Mouse (Mus musculus): ENCODE measurements around the gene Prc1. TPM values are rescaled to one million over a fixed set of nuclear protein-coding genes. Genes with fewer than 3 reads are reported as not detected.
A peak's percentile ranks its signal among the peaks of the same experiment; 100 is the strongest.

Gene Prc1
- polyA plus RNA-seq, 1 experiment: 66.9 TPM

- no peak for TF ChIP-seq POLR2A (IDR thresholded peaks at IDR 0.05; ENCODE audit: borderline replicate concordance, low read depth, low read length)
- TF ChIP-seq CTCF (IDR thresholded peaks at IDR 0.05; ENCODE audit: low read depth, low read length): no peak
- H3K4me3 ChIP-seq (ENCODE audit: insufficient read depth, low read length): peak overlapping the region; percentile 84
- H3K27ac ChIP-seq (ENCODE audit: insufficient read depth, low read depth, low read length): peak overlapping the region; percentile 44
- peaks cover 10% of the 10 kb centered on the region; the same call in 1 of the 2 replicates for H3K4me1 ChIP-seq (ENCODE audit: control insufficient read depth, insufficient read depth, low read length)
These were observed 32.8 kb upstream of the Prc1 start for GRCm38 (mm10) chr7:80261372-80261990.

DNA sequence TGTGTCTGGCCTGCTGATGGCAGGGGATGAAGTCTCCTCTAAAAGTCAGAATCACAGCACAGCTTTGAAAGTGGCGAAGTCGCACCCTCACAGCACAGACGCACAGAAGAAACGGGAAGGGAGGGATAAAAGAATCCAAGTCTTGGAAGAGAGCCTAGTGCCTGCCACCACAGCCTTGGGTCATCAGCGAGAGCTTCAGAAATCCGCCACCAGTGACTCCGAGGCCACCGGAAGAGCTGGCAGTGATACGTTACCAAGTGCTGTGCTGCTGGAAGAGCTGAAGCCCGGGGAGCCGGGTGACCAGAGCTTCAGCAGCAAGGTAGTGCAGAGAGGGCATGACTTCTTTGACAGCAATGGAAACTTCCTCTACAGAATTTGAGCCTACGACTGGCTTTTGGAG lies 29.6 kb upstream of the Prc1 start:
- no peak overlapping the region for H3K4me3 ChIP-seq (ENCODE audit: insufficient read depth, low read length)
- peaks cover 15% of the 10 kb centered on the region for H3K4me1 ChIP-seq (ENCODE audit: control insufficient read depth, insufficient read depth, low read length)
- H3K27ac ChIP-seq (ENCODE audit: insufficient read depth, low read depth, low read length): no peak overlapping the region
- TF ChIP-seq POLR2A (IDR thresholded peaks at IDR 0.05; ENCODE audit: borderline replicate concordance, low read depth, low read length) (no peak), CTCF (IDR thresholded peaks at IDR 0.05; ENCODE audit: low read depth, low read length) (no peak)

DNA sequence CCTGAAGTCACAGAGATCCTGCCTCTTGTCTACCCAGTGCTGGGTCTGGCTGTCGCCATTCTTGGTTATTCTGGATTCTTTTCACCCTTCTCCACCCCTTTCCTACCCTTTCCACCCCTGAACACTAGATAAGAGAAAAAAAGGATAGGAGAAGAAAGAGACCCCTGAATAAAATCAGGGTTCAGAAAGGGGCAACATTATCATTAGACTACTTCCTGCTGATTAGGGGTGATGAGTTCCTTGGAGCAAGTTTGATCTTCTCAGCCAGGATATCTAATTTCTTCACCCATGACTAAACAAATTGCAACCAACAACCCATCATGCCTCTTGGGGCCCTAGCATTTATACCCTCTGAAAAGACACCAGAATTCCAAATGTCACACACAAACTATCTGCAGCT lies 26.5 kb upstream of the Prc1 start:
- Histone ChIP-seq H3K4me3 (ENCODE audit: insufficient read depth, low read length) (no peak overlapping the region), H3K4me1 (ENCODE audit: control insufficient read depth, insufficient read depth, low read length) (peaks cover 15% of the 10 kb centered on the region), H3K27ac (ENCODE audit: insufficient read depth, low read depth, low read length) (no peak overlapping the region)
- TF ChIP-seq POLR2A (IDR thresholded peaks at IDR 0.05; ENCODE audit: borderline replicate concordance, low read depth, low read length): no peak
- TF ChIP-seq CTCF (IDR thresholded peaks at IDR 0.05; ENCODE audit: low read depth, low read length): no peak

DNA sequence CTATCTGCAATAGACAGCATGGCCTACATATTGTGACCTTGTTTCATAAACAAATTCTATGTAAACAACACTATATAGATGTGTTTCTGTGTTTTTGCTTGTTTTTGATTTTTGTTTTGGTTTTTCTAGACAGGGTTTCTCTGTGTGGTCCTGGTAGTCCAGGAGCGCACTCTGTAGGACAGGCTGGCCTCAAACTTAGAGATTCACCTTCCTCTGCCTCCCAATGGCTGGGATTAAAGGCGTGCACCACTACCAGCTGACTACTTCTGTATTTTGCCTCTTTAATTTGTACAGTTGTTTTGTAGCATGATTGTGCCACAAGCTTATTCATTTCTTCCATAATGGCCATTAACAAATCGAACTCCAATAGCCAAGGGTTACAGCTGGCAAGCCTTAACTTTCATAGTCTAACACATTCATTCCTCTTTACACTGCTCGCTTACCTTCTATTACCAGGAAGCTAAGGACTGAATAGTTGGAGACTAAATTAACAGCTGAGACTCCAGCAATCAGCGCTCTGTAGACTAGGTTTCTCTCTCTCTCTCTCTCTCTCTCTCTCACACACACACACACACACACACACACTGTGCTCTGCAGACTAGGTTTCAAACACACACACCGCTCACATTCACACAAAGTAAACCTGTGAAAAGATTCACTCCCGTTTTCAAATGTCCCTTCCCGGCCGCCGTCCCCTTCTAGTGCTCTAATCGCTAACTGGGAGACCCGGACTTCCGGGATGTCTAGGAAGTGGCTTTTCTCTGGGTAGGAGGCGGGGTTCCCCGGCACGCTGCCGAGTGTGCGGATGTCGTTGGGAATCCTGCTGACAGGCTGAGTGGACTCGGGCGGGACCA lies 25.1 kb upstream of the Prc1 start, which contains the start of gene Vps33b:
Gene Vps33b, plus strand, starts transcription at position 753 of the 854 bp plus-strand sequence.
- H3K4me1 ChIP-seq (ENCODE audit: control insufficient read depth, insufficient read depth, low read length): peaks cover 16% of the 10 kb centered on the region
- no peak for TF ChIP-seq POLR2A (IDR thresholded peaks at IDR 0.05; ENCODE audit: borderline replicate concordance, low read depth, low read length)
- no peak for TF ChIP-seq CTCF (IDR thresholded peaks at IDR 0.05; ENCODE audit: low read depth, low read length)
- H3K4me3 ChIP-seq (ENCODE audit: insufficient read depth, low read length): peak within 1 kb of the TSS; percentile 94
- peak within 1 kb of the TSS; percentile 68 for H3K27ac ChIP-seq (ENCODE audit: insufficient read depth, low read depth, low read length)

- peak overlapping the region; percentile 94 for H3K4me3 ChIP-seq (ENCODE audit: insufficient read depth, low read length)
- TF ChIP-seq POLR2A (IDR thresholded peaks at IDR 0.05; ENCODE audit: borderline replicate concordance, low read depth, low read length) (no peak), CTCF (IDR thresholded peaks at IDR 0.05; ENCODE audit: low read depth, low read length) (no peak)
- peaks cover 16% of the 10 kb centered on the region for H3K4me1 ChIP-seq (ENCODE audit: control insufficient read depth, insufficient read depth, low read length)
- H3K27ac ChIP-seq (ENCODE audit: insufficient read depth, low read depth, low read length): peak overlapping the region; percentile 60
These were observed 24.4 kb upstream of the Prc1 start for GRCm38 (mm10) chr7:80269751-80270255.

- H3K4me1 ChIP-seq (ENCODE audit: control insufficient read depth, insufficient read depth, low read length): peaks cover 13% of the 10 kb centered on the region
- TF ChIP-seq POLR2A (IDR thresholded peaks at IDR 0.05; ENCODE audit: borderline replicate concordance, low read depth, low read length) (no peak), CTCF (IDR thresholded peaks at IDR 0.05; ENCODE audit: low read depth, low read length) (no peak)
- no peak overlapping the region for H3K4me3 ChIP-seq (ENCODE audit: insufficient read depth, low read length)
These were observed 20.8 kb upstream of the Prc1 start for GRCm38 (mm10) chr7:80273456-80273855.

GRCm38 (mm10) chr7:80276374-80276773 lies 17.9 kb upstream of the Prc1 start:
- no peak overlapping the region for H3K27ac ChIP-seq (ENCODE audit: insufficient read depth, low read depth, low read length)
- peaks cover 4% of the 10 kb centered on the region for H3K4me1 ChIP-seq (ENCODE audit: control insufficient read depth, insufficient read depth, low read length)
- TF ChIP-seq POLR2A (IDR thresholded peaks at IDR 0.05; ENCODE audit: borderline replicate concordance, low read depth, low read length) (no peak), CTCF (IDR thresholded peaks at IDR 0.05; ENCODE audit: low read depth, low read length) (no peak)
- H3K4me3 ChIP-seq (ENCODE audit: insufficient read depth, low read length): no peak overlapping the region

More at GRCm38 (mm10) chr7:80273456-80273855, 20.8 kb upstream of the Prc1 start:
- no peak overlapping the region for H3K27ac ChIP-seq (ENCODE audit: insufficient read depth, low read depth, low read length)

GRCm38 (mm10) chr7:80280032-80280431 lies 14.2 kb upstream of the Prc1 start:
- no peaks in the 10 kb centered on the region for H3K4me1 ChIP-seq (ENCODE audit: control insufficient read depth, insufficient read depth, low read length)
- TF ChIP-seq POLR2A (IDR thresholded peaks at IDR 0.05; ENCODE audit: borderline replicate concordance, low read depth, low read length) (no peak), CTCF (IDR thresholded peaks at IDR 0.05; ENCODE audit: low read depth, low read length) (no peak)
- H3K4me3 ChIP-seq (ENCODE audit: insufficient read depth, low read length): no peak overlapping the region
- no peak overlapping the region for H3K27ac ChIP-seq (ENCODE audit: insufficient read depth, low read depth, low read length)

- TF ChIP-seq CTCF (IDR thresholded peaks at IDR 0.05; ENCODE audit: low read depth, low read length) (no peak), POLR2A (IDR thresholded peaks at IDR 0.05; ENCODE audit: borderline replicate concordance, low read depth, low read length) (no peak)
- no peaks in the 10 kb centered on the region for H3K4me1 ChIP-seq (ENCODE audit: control insufficient read depth, insufficient read depth, low read length)
- no peak overlapping the region for H3K27ac ChIP-seq (ENCODE audit: insufficient read depth, low read depth, low read length)
- no peak overlapping the region for H3K4me3 ChIP-seq (ENCODE audit: insufficient read depth, low read length)
These were observed 13.3 kb upstream of the Prc1 start for GRCm38 (mm10) chr7:80280998-80281397.

GRCm38 (mm10) chr7:80281646-80282045 lies 12.6 kb upstream of the Prc1 start:
- Histone ChIP-seq H3K4me1 (ENCODE audit: control insufficient read depth, insufficient read depth, low read length) (no peaks in the 10 kb centered on the region), H3K27ac (ENCODE audit: insufficient read depth, low read depth, low read length) (no peak overlapping the region), H3K4me3 (ENCODE audit: insufficient read depth, low read length) (no peak overlapping the region)
- TF ChIP-seq POLR2A (IDR thresholded peaks at IDR 0.05; ENCODE audit: borderline replicate concordance, low read depth, low read length) (no peak), CTCF (IDR thresholded peaks at IDR 0.05; ENCODE audit: low read depth, low read length) (no peak)

Data from bone marrow macrophage, adult 2 months (primary cell).